Mouse (Mus musculus): ENCODE results near the gene Zfp248.

Gene Zfp248

GRCm38 (mm10) chr6:118455042-118455631 is at the start of gene Zfp248:
TSS of gene Zfp248 (minus strand) at chr6:118455528.
- peak; percentile 94 for DNase-seq

DNA sequence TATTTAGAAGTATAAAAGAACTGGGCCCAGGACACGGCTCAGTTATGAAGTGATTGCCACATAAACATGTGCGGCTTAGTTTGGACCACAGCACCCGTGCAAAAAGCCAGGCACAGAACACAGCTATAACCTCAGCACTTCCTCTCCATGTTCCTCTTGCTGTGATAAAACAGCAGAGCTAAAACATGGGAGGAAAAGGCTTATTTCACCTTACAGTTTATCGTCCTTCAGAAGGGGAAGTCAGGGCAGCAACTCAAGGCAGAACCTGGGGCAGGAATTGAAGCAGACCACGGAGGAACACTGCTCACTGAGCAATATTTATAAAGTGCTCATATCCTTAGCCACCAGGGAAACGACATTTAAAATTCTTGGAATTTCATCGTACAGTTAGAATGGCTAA is 43.7 kb upstream of the Zfp248 start:
- no peak for DNase-seq

- DNase-seq: no peak
These were observed 26.8 kb upstream of the Zfp248 start for GRCm38 (mm10) chr6:118482125-118482524.

- peak; percentile 83 for DNase-seq
These were observed 23.8 kb upstream of the Zfp248 start, which contains the start of gene Zfp9 for GRCm38 (mm10) chr6:118478957-118479708. TSS of gene Zfp9 (minus strand) at chr6:118479320.

GRCm38 (mm10) chr6:118477875-118478785 is 22.8 kb upstream of the Zfp248 start:
- DNase-seq: no peak

DNA sequence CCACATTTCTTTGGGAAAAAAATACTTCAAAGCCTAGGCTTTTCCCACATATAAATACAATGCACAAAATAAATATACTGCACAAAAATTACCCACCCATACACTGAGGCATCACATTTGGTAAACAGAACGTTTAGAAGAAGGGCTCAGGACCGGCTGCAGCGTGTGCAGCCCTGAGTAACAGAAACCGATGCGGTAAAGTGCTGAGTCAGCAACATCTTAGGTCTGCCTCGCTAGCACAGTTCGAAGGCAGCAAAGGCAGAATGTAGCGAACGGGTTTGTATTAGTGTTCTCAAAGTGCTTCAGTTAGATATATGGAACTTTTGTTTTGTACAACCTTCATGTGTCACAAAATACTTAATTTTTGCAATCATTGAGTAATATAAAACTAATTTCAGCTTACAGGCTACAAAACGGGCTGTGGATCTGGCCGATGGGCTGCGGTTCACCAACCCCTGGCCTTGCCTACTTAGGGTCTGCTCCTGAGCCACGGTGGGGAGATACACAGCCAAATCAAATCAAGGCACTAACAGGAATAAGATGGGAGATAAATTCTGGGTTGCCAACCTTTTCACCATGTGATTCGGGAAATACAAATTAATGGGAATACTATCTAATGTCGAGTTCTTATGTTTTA is 6.9 kb upstream of the Zfp248 start:
- no peak for DNase-seq

GRCm38 (mm10) chr6:118457726-118458125 is 2.4 kb upstream of the Zfp248 start:
- DNase-seq: no peak

DNA sequence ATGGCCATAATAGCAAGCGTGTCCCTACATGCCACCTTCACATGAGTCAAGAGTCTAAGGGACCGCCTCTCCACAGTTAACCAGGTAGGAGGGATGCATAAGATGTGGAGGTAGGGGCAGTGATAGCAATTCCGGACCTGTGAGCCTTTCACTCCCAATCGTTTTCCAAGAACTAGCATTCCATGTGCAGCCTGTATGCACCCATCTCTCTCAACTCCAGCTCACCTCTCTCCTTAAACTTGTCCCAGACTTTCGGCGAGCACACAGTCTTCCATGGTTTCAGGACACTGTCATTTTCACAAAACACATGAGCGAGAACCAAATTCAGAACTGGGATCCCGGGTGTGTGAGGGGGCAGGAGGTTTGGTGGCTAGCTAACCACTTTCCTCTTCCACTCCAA is 876 bp downstream of the Zfp248 start:
- no peak for DNase-seq

GRCm38 (mm10) chr6:118431502-118431901 is 23.8 kb downstream of the Zfp248 start:
- no peak for DNase-seq

- no peak for DNase-seq
These were observed 28.7 kb downstream of the Zfp248 start for GRCm38 (mm10) chr6:118426666-118427065.

GRCm38 (mm10) chr6:118419050-118419920 is 36.0 kb downstream of the Zfp248 start, which contains the start of gene Bms1:
TSS of gene Bms1 (minus strand) at chr6:118419474.
- peak; percentile 97 for DNase-seq

GRCm38 (mm10) chr6:118410428-118410827 is 44.9 kb downstream of the Zfp248 start:
- DNase-seq: no peak

GRCm38 (mm10) chr6:118408510-118408909 is 46.8 kb downstream of the Zfp248 start:
- no peak for DNase-seq

GRCm38 (mm10) chr6:118406421-118406820 is 48.9 kb downstream of the Zfp248 start:
- no peak for DNase-seq

GRCm38 (mm10) chr6:118390746-118391145 is 64.6 kb downstream of the Zfp248 start:
- no peak for DNase-seq

DNA sequence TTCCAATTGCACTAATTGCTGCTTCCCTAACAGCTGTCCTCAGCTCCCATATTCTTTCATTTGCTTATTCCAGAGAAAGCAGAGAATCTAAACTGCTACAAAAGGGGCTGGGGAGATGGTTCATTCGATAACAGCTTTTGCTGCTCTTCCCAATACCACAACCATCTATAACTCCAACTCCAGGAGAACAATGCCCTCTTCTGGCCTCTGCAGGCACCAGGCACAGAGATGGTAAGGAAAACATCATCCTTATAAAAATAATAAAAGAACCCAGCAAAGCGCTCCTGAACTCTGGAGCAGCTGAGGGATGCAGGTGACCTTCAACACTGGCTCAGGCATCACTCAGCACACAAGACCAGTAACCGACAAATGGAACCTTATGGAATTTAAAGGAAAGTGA is 69.4 kb downstream of the Zfp248 start:
- no peak for DNase-seq

DNA sequence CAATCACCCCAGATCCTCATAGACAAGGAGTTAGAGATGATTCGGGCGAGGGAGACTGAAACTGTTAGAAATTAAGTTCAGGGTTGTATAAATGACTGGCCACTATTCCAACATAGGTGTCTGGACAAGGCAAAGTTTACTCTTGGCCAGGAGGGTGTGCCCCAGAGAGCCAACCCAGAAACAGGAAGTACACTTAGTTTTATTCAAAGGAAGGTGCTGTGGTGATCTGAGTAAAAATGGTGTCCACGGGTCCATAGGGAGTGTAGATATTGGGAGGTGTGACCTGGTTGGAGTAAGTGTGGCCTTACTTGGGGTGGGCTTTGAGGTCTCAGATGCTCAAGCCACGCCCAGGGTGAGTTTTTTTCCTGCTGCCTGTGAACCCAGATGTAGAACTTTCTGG is 74.1 kb downstream of the Zfp248 start:
- no peak for DNase-seq

- no peak for DNase-seq
These were observed 74.7 kb downstream of the Zfp248 start for GRCm38 (mm10) chr6:118380630-118381029.

DNA sequence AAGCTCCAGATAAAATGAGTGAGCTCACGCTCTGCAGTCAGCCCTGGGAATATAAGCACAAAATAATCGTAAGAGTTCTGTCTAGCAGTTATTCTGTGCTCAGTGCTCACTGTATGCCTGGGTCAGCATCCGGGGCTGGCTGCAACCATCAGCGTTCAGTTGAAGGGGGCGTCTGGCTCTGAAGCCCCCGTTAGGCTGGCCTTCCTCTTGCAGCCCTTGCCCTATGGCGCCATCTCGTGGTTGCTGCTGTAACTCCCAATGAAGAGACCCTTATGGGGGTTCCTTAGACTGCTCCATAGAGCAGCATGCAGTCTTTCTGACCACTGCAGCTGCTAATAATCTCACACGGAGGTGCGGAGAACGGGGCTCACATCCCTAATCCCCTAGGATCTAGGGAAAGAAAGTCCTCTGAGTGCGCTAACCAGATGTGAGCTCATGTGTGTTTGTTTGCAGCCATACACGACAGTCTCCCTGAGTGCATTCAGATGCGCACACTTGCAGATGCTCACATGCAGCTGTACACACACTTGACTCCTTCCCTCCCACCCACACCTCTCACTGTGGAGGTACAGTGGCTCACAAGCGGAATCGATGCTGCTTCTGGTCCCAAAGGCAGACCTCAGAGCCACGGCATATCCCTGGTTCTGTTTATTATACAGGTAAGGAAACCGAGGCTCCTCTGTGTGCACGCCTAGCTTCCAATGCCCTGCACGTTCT is 75.7 kb downstream of the Zfp248 start:
- DNase-seq: peak; percentile 35

GRCm38 (mm10) chr6:118377611-118378010 is 77.7 kb downstream of the Zfp248 start:
- DNase-seq: no peak

All from cerebellum, adult 8-10 months (tissue).